Mouse (Mus musculus) gastrocnemius, postnatal 25 days (tissue): ENCODE measurements around the gene Sgcb. TPM values are rescaled to one million over a fixed set of nuclear protein-coding genes. Genes with fewer than 3 reads are reported as not detected.

ENCODE experiments used
- DNase-seq: peaks from one replicate; pipeline ENCODE4 v3.0.0; 2022
- long read RNA-seq, 2 experiments: library from polyadenylated mRNA; stranded (forward); transcript quantifications; one replicate each; pipeline ENCODE4 v2.0.0; 2021
- total RNA-seq, 2 experiments: library from RNA; stranded (reverse); gene quantifications; 1 replicate in 1 of 2; 2 replicates in 1 of 2; pipeline ENCODE4 v1.2.3; 2021

Gene Sgcb
- total RNA-seq, result 10 to 100 TPM; 96.5 TPM
- long read RNA-seq, experiment 1, transcript Sgcb-201 (6 exons, 3,786 nt), result major isoform, 65 of 129 reads
- long read RNA-seq, experiment 1, partial matches to known transcripts, result 11 of 129 reads
- long read RNA-seq, experiment 1, other reads (novel, unspliced or antisense), result 53 of 129 reads
- long read RNA-seq, experiment 2, transcript Sgcb-201 (6 exons, 3,786 nt), result major isoform, 142 of 202 reads
- long read RNA-seq, experiment 2, partial matches to known transcripts, result 17 of 202 reads
- long read RNA-seq, experiment 2, other reads (novel, unspliced or antisense), result 43 of 202 reads

- DNase-seq, result peak; percentile 87
Measured at GRCm38 (mm10) chr5:73647261-73647900, at the start of gene Sgcb. Gene Sgcb, minus strand, starts transcription at chr5:73647790.

GRCm38 (mm10) chr5:73694254-73695015, 46.8 kb upstream of the Sgcb start:
- DNase-seq, result no peak

GRCm38 (mm10) chr5:73693778-73694177, 46.2 kb upstream of the Sgcb start:
- no peak for DNase-seq

- no peak for DNase-seq
Measured at GRCm38 (mm10) chr5:73691723-73692520, 44.3 kb upstream of the Sgcb start.

- DNase-seq, result no peak
Measured at GRCm38 (mm10) chr5:73690146-73690545, 42.6 kb upstream of the Sgcb start.

GRCm38 (mm10) chr5:73688576-73688975, 41.0 kb upstream of the Sgcb start:
- no peak for DNase-seq

- no peak for DNase-seq
Measured at GRCm38 (mm10) chr5:73686149-73686548, 38.6 kb upstream of the Sgcb start.

- no peak for DNase-seq
Measured at GRCm38 (mm10) chr5:73683706-73684409, 36.3 kb upstream of the Sgcb start.

- DNase-seq, result no peak
Measured at GRCm38 (mm10) chr5:73683221-73683620, 35.6 kb upstream of the Sgcb start.

- no peak for DNase-seq
Measured at GRCm38 (mm10) chr5:73676626-73677025, 29.0 kb upstream of the Sgcb start.

GRCm38 (mm10) chr5:73675604-73676003, 28.0 kb upstream of the Sgcb start:
- no peak for DNase-seq

- DNase-seq, result no peak
Measured at GRCm38 (mm10) chr5:73669386-73669785, 21.8 kb upstream of the Sgcb start.

- DNase-seq, result no peak
Measured at GRCm38 (mm10) chr5:73667877-73668276, 20.3 kb upstream of the Sgcb start.

GRCm38 (mm10) chr5:73666695-73667094, 19.1 kb upstream of the Sgcb start:
- DNase-seq, result no peak

GRCm38 (mm10) chr5:73651855-73652201, 4.2 kb upstream of the Sgcb start:
- DNase-seq, result no peak

GRCm38 (mm10) chr5:73651061-73651854, 3.7 kb upstream of the Sgcb start, which contains the start of gene Spata18:
Gene Spata18, plus strand, starts transcription at chr5:73651379.
- DNase-seq, result no peak

GRCm38 (mm10) chr5:73650365-73650964, 2.9 kb upstream of the Sgcb start:
- DNase-seq, result no peak

GRCm38 (mm10) chr5:73642091-73642490, 5.5 kb downstream of the Sgcb start:
- no peak for DNase-seq

GRCm38 (mm10) chr5:73641058-73641457, 6.5 kb downstream of the Sgcb start:
- no peak for DNase-seq

GRCm38 (mm10) chr5:73637337-73638107, 10.1 kb downstream of the Sgcb start:
- no peak for DNase-seq
